Mouse (Mus musculus): ENCODE measurements around the gene Gm49354.
"Not testable (repeated sequence)": the region's sequence is repeated elsewhere in the genome, so short reads cannot be mapped to it uniquely, and the experiment has no call there.

The Gm49354 gene

DNA sequence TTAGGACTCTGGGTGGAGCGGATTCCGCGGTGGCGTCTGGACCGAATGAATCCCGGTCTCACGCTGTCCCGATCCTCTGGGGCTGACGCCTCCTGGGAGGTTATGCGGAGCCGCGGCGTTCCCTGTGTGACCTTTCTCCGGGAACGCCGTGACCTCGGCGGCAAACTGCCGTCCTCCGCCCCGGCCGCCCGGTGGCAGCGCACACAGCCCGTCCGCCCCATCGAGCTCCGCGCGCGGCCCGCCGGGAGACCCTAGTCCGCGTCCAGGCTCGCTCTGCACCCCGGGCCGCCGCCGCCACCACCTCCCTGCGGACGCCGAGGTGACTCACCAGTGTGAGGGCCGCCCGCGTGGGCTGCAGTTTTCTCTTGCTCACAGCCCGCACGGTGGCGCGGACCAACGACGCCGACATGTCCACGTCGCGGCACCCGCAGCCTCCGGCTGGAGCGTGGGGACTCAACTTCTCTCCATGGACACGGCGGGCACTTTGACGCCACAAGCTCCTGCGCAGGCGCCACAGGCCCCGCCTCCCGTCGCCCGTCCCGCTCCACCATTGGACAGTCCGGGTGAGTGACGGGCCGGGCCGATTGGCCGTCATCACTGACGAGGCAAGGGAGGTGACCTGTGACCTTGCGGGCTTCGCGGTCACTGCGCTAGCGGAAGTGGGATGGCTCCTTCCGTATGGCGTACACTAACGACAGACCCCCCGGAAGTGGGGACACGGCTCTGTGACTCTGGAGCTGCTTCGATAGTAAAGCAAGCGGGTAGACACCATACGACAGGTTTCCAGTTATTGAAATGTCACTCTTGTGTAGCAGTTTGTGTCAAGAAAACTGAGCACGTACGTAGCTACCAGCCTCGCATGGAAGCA lies 12.5 kb downstream of the Gm49354 start, which contains the start of gene Isca1:
Isca1 (minus strand) TSS at position 515 of the 868 bp plus-strand sequence.
- DNase-seq (ENCODE audit: extremely low spot score, low read depth, low spot score) = peak; percentile 89

DNA sequence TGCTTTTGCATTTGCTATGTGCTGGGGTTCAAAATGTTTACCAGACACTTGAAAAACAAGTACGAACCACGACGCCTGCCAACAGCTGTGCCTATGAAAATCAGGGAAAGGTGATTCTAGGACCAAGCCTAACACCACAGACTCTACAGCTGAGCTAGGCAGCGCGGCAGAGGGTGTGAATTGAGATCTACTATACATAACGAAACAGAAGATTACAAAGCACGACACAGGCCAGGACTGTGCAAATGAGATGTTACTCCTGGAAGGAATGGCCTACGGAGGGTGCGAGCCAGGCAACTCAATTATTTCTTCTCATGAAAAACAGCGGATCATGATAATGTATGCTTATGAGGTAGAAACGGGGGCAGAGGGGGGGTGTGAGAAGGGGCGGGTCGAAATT lies 13.5 kb downstream of the Gm49354 start:
- DNase-seq (ENCODE audit: extremely low spot score, low read depth, low spot score) = no peak

DNA sequence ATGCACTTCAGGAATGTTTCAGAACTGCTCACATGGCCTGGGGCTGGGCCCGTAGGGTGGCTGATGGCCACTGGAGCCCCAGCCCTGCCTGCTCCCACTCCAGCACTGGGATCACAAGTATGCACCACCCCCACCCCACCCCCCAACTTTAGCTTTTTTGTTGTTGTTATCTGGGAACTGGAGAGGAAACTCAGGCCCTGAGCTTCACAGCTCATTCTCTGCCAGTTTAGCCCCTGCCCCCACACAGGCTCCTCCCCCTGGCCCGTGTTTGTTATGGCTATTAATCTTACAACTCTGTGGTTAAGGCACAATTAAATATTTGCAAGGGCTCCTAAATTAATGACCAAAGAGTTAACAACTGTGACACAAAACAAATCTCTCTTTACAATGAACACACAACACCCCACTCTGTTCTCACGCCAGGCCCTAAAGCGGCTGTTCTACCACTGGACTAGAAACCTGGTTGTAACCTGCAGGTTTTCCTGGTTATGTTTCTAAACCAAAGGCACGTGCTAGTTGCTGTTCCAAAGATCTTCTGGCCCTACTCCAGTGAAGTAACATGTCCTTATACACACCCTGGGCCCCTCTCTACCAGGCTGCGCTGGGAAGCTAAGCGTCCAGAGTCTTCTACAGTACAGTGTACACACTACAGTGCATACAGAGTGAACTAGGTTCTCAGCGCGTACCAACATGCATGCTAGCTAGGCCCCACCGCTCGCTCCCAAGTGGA lies 15.1 kb downstream of the Gm49354 start:
- DNase-seq (ENCODE audit: extremely low spot score, low read depth, low spot score) = no peak

DNA sequence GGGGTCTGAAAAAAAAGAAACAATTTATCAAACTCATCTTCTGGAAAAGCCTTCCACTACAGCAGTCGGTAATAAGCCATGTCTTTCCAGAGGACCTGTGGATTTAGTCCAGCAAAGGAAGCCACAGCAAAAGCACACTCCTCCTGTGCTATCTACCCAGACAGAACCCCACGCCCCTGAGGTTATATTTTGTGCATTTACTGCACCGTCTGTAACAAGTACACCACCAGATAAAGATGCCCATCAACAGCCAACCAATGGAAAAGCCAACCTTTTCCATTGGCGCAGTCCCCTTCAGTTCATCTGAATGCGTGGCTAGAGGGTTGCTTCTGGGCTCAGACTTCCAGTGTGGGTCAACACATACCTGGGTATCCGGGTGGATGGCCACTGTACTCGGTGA lies 19.3 kb downstream of the Gm49354 start:
- no peak for DNase-seq (ENCODE audit: extremely low spot score, low read depth, low spot score)

DNA sequence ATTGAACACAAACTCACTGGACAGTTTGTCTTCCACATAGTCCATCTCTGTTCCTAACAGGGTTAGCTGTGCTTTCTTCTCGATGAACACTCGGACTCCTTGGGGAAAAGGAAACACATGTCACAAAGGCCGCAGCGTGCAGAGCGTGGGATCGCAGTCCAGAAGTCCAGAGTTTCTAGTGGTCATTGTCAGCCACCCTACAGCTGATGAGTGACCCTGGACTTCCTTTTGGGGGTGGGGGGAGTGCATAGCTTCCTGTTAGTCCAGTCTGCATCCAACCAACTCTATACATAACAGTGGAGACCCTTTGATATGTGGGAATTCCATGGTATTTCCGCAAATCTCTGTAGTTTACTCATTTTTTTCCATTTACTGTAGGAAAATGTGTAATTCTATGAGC lies 25.1 kb downstream of the Gm49354 start:
- DNase-seq (ENCODE audit: extremely low spot score, low read depth, low spot score) = no peak

DNA sequence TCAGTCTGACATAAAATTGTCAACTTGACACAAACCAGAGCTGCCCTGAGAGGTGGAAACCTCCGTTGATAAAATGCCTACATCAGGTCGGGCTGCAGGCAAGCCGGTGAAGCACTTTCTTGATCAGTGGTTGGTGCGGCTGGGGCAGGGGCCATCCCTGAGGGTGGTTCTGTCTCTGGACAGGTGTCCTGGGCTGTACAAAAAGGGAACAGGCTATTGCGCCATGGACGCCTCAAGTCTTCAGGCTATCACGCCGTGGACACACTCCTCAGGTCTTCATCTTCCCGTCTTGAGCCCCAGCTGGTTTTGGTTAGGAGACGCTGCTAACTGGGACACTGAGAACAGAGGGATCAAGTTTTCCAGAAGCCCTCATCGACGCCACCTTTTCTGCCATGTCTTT lies 31.7 kb downstream of the Gm49354 start:
- DNase-seq (ENCODE audit: extremely low spot score, low read depth, low spot score) = no peak

DNA sequence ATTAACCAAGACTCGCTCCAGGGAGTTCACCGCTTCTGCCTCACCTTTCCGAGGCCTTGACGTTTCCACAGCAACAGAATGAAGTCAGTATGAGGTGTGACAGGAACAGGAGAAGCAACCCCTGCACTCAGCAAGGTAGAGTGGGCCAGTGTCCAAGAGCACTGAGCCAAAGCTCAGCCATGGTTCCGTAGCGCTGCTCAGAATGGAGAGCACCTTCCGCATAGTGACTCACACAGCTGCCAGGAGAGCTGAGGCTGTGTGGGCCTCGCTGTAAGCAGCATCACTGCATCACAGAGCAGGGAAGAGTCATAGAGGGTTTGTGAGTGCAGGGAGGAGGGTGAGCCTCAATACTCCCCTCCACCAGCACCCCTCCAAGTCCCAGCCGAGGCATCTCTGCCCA lies 35.3 kb downstream of the Gm49354 start, which contains the start of gene 1700014D04Rik:
1700014D04Rik (minus strand) TSS at position 42 of the 400 bp plus-strand sequence.
- DNase-seq (ENCODE audit: extremely low spot score, low read depth, low spot score) = no peak

DNA sequence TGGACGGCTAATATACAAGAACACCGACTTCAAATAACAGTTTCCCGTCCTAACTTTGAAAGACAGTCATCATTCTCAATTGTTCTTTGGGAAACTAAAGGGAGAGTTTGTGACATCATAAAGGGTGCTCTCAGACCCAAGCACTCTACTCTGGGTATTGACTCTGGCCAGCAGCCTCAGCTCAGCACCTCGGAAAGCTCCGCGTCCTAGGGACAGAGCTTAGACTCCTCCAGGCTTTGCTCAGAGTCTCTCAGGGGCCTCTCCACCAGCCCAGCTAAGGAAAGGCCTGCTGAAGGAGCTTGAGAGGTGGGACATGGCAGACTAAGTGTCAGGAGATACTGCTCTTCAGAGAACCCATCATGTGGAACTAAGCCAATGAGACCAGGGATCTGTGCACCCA lies 35.9 kb downstream of the Gm49354 start:
- no peak for DNase-seq (ENCODE audit: extremely low spot score, low read depth, low spot score)

DNA sequence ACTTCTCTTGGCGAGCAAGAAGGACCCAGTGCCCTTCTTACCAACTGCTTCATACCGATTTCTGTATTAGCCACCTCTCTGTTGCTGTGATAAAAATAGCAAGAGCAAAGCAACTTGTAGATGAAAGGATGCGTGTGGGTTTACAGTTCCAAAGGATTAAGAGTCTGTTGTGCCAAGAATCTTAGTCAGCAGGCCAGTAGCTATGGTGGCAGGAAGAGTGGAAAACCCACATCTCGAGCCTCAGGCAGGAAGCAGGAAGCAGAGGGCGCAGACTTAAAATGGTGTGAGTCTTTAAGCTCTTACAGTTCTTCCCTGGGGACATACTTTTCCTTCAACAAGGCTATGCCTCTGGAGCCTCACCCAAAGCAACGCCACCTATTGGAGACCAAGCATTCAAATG lies 36.6 kb downstream of the Gm49354 start:
- no peak for DNase-seq (ENCODE audit: extremely low spot score, low read depth, low spot score)

DNA sequence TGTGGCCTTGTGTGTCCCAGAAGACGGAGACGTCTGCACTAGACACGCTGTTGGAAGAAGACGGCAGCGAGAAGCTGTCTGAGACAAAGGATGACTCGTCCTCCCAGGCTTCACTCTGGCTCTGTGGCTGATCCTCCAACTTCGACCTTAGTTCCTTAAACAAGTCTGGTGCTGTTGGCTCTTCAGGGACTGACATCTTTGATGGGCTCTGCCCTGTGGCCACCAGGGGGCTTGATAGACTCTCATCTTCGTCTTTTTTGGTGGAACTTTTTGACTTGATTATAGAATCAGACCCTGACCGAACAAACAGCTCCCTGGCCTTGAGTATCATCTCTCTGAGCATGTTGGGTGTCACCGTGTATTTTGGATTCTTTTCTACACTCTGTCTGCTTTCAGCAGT lies 40.3 kb downstream of the Gm49354 start:
- no peak for DNase-seq (ENCODE audit: extremely low spot score, low read depth, low spot score)

DNA sequence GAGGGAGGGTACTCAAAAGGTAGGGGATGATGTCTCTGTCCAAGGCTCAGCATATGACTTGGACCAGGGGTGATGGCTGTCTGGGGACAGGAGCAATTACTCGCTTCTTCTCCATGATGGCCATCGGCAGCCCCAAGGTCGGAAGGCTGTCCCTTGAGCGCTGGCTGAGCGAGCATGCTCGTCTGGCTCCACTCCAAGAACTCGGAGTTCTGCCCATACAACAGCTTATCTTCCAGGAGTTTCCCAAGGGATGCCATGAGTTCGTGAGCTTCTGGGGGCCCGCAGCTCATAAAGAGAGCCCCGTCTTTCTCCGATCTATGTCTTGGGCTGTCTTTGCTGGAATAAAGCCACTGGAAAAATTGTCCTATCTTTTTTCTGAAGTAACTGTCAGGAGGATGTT lies 40.9 kb downstream of the Gm49354 start:
- no peak for DNase-seq (ENCODE audit: extremely low spot score, low read depth, low spot score)

DNA sequence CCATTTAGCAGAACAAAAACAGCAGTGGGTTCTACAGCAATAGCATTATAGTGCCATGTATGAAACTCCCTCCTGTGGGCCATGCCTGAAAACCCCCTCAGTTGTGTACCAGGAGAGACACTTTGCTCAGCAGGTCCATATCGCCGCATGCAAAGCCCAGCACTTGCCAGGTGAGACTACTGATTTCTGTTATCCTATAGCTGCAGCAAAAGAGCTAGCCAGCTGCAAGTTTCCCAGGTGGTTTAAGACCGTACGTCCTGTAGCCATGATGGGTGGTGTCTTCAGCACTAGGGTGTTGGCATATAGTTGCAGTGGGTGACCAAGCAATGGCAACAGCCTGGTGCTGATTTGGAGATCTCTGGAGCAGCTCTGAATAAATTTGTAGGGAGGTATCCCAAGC lies 42.6 kb downstream of the Gm49354 start:
- no peak for DNase-seq (ENCODE audit: extremely low spot score, low read depth, low spot score)

DNA sequence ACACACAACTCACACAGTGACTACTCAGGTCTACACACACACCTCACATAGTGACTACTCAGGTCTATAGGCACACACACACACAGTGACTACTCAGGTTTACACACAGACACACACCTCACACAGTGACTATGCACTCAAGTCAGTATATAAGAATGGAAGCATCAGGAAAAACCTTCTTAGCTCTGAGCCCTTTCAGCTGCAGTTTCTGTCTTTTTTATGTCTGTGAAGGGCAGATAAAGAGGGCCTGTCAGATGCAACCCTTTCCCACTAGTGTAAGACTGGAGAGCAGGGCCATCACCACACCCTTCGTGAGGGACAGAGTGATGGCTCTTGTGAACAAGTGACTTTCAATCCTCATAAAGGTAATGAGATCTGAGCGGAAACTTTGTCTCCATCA lies 43.6 kb downstream of the Gm49354 start:
- DNase-seq (ENCODE audit: extremely low spot score, low read depth, low spot score) = no peak

DNA sequence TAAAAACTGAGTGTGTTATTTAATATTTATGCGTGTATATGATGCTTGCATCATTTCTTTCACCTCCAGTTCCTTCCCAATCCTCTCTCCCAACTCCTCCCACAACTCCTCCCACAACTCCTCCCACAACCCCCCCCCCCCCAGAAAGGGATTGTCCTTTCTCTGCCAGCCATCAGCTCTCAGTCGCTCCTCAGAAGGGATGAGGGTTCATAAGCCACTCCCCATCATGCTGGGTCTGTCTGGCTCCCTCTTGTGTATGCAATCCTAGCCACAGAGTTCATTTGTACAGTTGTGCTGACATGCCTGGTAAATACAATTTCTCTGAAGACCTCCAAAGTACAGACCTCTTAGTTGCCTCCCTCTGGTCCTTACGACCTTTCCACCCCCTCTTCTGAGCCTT lies 46.9 kb downstream of the Gm49354 start:
- no peak for DNase-seq (ENCODE audit: extremely low spot score, low read depth, low spot score)

DNA sequence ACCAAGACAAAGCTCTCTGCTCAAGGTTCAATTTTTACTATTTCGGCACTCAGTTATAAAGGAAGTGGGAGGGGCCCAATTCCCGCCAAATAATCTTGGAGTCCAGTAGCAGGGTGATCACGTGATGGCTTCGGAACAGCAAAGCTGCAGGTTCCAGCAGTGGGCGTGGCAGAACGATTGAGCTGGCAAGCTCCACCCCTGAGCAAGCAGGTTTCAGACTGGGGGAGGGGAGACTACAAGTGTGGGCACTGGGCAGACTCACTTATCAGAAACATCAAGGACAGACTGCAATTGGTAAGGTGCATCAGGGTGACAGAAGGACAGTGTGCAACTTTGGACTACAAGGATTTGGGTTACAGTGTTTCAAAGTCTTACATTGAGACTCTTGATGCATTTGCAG lies 47.7 kb downstream of the Gm49354 start:
- not testable (repeated sequence) for DNase-seq (ENCODE audit: extremely low spot score, low read depth, low spot score)

DNA sequence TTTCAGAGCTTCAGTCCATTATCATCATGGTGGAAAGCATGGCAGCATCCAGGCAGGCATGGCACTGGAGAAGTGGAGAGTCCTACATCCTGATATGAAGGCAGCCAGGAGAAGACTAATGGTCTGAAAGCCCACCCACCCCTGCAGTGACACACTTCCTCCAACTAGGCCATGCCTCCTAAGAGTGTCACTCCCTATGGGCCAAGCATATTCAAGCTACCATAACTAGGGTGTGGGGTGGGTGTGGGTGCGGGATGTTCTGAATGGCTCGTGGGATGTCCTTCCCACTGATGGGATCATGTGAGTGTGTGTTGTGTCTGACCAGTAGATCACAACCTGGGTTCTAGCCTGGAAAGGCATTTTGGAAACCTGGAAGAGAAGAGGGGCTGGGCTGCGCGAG lies 48.1 kb downstream of the Gm49354 start:
- DNase-seq (ENCODE audit: extremely low spot score, low read depth, low spot score) = no peak

DNA sequence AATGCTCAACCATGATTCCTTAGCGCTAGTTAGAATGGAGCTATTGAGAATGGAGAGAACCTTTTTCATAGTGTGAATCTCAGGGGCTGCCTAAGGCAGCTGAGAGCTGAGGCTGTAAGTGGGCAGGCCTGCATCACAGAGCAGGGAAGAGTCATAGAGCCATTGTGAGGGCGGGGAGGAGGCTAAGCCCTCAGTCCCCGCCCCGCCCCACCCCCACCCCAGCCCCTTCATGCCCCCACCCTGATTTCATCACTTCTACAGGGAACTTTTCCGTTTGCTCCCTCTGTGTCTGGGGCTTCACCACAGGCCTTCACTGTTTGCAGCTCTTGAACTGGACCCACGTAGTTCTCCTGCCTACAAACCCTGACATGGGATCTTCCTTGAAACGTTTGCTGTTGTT lies 50.4 kb downstream of the Gm49354 start, which contains the start of gene Spata31d1d:
Spata31d1d (minus strand) TSS at position 101 of the 400 bp plus-strand sequence.
- no peak for DNase-seq (ENCODE audit: extremely low spot score, low read depth, low spot score)

DNA sequence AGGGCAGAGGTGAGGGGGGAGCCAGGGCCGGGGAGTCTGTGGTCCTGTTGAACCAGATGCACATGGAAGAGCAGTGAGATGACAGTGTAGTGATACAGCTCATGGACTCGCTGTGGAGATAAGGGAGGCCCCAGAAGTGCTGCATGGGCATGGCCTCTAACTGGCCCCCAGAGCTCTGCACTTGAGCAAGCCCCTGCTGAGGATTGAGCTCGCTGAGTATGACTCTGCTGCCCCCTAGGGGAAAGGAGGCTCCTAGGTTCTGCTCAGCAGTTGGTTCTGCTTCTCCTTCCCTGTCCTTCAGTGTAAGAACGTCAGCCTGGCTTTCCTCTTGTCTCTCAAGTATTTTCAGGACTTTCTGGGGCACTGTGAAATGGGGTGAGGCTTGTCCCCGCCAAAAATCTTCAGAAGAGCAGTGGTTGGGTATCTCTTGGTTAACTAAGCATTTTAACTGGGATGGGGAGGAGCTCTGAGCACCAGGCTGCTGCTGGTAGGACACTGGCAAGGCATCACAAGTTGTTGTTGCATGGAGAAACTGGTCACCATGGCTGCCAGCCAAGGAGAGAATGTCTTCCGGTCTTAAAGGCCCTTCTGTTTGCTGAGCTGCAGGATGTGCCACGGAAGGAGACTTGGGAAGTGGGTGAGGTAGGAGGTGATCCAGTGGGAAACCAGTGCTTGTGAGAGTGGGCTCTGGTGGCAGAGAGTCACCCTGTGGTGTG lies 53.5 kb downstream of the Gm49354 start:
- DNase-seq (ENCODE audit: extremely low spot score, low read depth, low spot score) = peak; percentile 75

DNA sequence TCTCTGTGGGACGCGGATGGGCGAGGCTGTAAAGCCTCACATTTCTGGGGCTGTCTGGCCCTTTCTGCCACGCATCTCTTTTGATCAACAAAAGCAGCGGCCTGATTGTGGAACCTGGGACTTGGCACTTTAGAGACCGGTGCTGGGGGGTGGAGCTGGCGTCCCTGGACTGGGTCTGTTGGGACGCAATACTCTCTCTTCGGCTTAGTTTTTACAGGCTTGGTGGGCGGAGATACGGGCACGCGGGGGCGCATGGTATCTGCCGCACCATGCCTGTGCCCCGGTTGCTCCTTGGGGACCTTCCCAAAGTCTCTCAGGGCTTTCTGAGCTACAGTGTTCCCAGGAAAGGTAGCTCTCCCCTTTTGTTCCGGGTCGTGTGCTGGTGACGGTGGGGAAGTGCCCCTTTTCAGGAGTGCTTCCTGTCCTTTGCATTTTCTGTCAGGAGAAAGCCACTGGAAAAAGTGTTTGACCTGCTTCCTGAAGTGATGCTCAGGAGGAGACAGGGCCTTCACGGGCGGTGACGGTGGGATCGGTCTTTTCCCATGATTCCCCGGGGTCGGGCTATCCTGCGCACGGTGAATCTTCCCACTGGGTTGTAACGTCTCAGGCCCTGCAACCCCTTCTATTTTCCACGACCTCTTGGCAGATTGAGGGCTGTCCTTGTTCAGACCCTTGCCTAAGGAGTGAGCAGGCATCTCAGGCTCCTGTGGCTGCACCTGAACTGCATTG lies 55.7 kb downstream of the Gm49354 start:
- DNase-seq (ENCODE audit: extremely low spot score, low read depth, low spot score) = no peak

DNA sequence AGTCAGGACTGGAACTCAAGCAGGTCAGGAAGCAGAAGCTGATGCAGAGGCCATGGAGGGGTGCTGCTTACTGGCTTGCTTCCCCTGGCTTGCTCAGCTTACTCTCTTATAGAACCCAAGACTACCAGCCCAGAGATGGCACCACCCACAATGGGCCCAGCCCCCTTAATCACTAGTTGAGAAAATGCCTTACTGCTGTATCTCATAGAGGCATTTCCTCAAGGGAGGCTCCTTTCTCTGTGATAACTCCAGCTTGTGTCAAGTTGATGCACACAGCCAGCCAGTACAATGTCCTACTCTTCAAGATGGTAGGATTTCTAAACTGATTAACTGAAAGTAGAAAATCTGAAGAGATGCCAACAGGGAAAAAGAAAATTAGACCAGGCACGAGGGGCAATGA lies 60.0 kb downstream of the Gm49354 start:
- DNase-seq (ENCODE audit: extremely low spot score, low read depth, low spot score) = not testable (repeated sequence)

DNA sequence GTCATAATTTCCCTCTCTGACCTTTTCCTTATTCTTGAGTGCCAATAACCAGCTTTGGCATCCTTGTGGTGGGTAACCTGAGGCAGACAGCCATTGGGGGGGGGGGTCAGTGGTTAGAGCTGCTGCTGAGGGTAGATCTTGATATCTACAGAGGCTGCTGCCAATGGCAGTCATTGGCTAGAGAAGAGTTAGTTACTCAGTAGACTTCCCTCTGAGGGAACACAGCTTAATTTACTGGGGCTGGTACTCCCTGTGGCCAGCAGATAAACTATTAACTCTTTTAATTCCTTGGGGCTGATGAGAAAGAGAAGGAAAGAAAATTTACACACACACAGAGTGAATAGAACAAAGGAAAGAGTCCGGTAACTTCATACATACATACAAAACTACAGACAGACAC lies 62.6 kb downstream of the Gm49354 start:
- no peak for DNase-seq (ENCODE audit: extremely low spot score, low read depth, low spot score)
